Mouse (Mus musculus) forebrain, embryonic 14.5 days (tissue): ENCODE measurements around the gene Col23a1. TPM values are rescaled to one million over a fixed set of nuclear protein-coding genes. Genes with fewer than 3 reads are reported as not detected.

Source experiments
- ATAC-seq: fragments of 200-750 bp; cut with Nextera tagmentation; 2 replicates; pipeline ENCODE4 v1.8.0; 2017; ENCODE audit warnings: mild to moderate bottlenecking, moderate library complexity
- DNase-seq: peaks from one replicate; pipeline ENCODE4 v3.0.0-alpha.2; 2015; ENCODE audit warnings: low spot score
- H3K27ac ChIP-seq: fragments of 300-500 bp; sonication (generic); 2 replicates; pipeline ENCODE4 v1.5.1; 2014; ENCODE audit warnings: low read depth, mild to moderate bottlenecking, control low read depth, low read length, moderate library complexity
- H3K27me3 ChIP-seq: fragments of 300-500 bp; sonication (generic); replicated peaks from 2 replicates; pipeline ENCODE4 v1.6.1; 2014; ENCODE audit warnings: low read length, control low read depth, mixed read lengths; ENCODE audit not compliant: control insufficient read depth, insufficient read depth
- H3K36me3 ChIP-seq: fragments of 300-500 bp; sonication (generic); 2 replicates; pipeline ENCODE4 v1.6.1; 2014; ENCODE audit warnings: low read length, control low read depth; ENCODE audit not compliant: control insufficient read depth, insufficient read depth
- H3K4me1 ChIP-seq: fragments of 300-500 bp; sonication (generic); 2 replicates; pipeline ENCODE4 v1.6.1; 2014; ENCODE audit warnings: antibody characterized with exemption, low read length, control low read depth; ENCODE audit not compliant: control insufficient read depth, insufficient read depth
- H3K4me2 ChIP-seq: fragments of 300-500 bp; sonication (generic); 2 replicates; pipeline ENCODE4 v1.6.1; 2014; ENCODE audit warnings: mild to moderate bottlenecking, control low read depth, low read length
- H3K4me3 ChIP-seq: fragments of 300-500 bp; sonication (generic); 2 replicates; pipeline ENCODE4 v1.5.1; 2014; ENCODE audit warnings: low read depth, low read length, control low read depth
- H3K9ac ChIP-seq: fragments of 300-500 bp; sonication (generic); 2 replicates; pipeline ENCODE4 v1.6.1; 2014; ENCODE audit warnings: mild to moderate bottlenecking, low read length, control low read depth, moderate library complexity
- H3K9me3 ChIP-seq: fragments of 300-500 bp; sonication (generic); replicated peaks from 2 replicates; pipeline ENCODE4 v1.6.1; 2016; ENCODE audit warnings: low read length, control low read depth, mixed read lengths; ENCODE audit not compliant: control insufficient read depth
- WGBS: fragments of 180-500 bp; shearing (Covaris S2); extraction: QIAGEN DNeasy Blood & Tissue Kit; methylation state at CpG from one replicate; pipeline ENCODE4 v1.1.7; 2014; 5-methylcytosine and 5-hydroxymethylcytosine counted together
- polyA plus RNA-seq: library from polyadenylated mRNA; unstranded; fragments of >200 nt; fragmentation: Nextera tagmentation; extraction: Ambion mirVana; gene quantifications from 2 replicates; pipeline ENCODE4 v1.2.1, GENCODE M21; 2014

Gene Col23a1
- polyA plus RNA-seq, 1 experiment from 2014 or later: 2.5 TPM

DNA sequence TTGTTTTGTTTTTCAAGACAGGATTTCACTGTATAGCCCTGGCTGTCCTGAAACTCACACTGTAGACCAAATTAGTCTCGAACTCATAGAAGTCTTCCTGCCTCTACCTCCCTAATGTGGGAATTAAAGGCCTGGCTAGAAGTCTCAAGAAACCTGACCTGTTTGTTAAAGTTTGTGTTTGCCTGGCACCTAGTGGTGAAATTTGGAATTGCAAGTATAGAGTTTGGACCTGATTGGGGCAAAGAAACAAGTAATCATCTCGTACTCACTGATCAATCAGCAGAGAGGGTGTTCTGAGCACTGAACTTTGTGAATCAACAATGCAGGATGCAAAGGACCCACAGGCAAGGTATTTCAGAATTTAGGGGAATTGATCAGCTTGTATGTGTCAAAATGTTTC lies 244.6 kb downstream of the Col23a1 start:
- no peak overlapping the region for H3K4me2 ChIP-seq
- ATAC-seq (no peak), DNase-seq (peak; percentile 77)
- H3K27me3 ChIP-seq: no peaks in the 10 kb centered on the region
- H3K4me1 ChIP-seq: no peaks in the 10 kb centered on the region
- H3K9me3 ChIP-seq: no peaks in the 10 kb centered on the region
- WGBS: 32% methylated on average over 2 of the region's 2 CpGs
- H3K36me3 ChIP-seq: no peaks in the 10 kb centered on the region
- no peak overlapping the region for H3K9ac ChIP-seq
- no peak overlapping the region for H3K27ac ChIP-seq
- no peak overlapping the region for H3K4me3 ChIP-seq

DNA sequence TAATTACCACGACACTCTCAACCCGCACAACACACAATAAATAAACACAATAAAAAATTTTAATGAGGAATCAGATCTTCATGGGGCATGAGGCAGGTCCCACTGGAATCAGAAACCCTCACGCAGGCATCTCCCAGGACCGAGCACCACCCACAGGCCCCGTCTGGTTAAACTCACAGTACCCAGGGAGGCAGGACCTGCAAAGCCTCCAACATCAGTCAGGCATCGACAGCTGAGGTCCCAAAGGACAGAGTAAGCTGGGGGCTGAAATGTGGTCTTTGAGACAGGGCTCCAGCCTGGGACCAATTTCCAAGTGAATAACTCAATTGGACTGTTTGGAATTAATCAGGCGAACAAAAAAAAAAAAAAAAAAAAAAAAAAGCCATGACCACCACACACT lies 248.7 kb downstream of the Col23a1 start:
- Histone ChIP-seq H3K36me3 (no peaks in the 10 kb centered on the region), H3K9ac (no peak overlapping the region), H3K27ac (no peak overlapping the region; the same call in 1 of the 2 replicates), H3K4me3 (no peak overlapping the region), H3K4me2 (no peak overlapping the region), H3K27me3 (no peaks in the 10 kb centered on the region), H3K4me1 (no peaks in the 10 kb centered on the region), H3K9me3 (no peaks in the 10 kb centered on the region)
- DNase-seq: peak; percentile 20
- WGBS: 27% methylated on average over 7 of the region's 7 CpGs
- ATAC-seq: no peak

DNA sequence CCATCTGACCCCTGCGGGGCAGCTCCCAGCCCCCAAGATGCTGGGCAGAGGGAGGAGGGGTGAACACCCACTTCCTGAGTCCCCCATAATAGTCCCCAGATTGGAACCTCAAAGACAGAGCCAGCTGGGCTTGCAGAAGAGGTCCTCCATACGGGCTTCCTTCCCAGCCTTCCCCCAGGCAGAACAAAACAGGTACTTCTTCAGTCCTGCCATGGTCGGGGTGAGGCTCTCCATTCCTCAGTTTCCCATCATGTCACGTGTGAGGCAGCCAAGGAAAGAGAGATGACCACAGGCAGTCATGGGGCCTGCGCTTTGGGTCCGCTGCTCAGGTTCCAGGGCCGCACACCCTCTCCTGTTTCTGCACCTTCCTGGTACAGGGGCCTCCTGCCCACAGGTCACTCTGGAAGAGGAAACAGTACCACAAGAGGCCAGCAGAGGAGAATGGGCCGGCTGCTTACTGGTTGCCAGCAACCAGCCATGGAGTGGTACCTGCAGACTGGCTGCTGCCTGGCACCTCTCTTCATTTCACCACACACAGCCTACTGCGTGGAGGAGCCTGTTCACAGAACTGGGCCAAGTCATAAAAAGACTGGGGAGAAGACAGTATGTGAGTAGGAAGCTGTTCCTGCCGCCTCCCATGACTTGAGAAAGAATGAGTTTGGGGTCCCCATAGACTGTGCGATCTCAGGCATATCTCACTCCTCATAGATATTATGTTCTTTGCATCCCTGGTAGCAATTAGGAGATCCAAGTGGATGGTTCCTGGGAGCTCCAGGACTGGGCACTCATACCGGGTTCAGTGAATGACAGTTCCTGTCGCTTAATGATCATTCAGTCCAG lies 249.4 kb downstream of the Col23a1 start:
- Histone ChIP-seq H3K4me2 (no peak overlapping the region), H3K9ac (no peak overlapping the region), H3K27me3 (no peaks in the 10 kb centered on the region), H3K4me1 (no peaks in the 10 kb centered on the region), H3K36me3 (no peaks in the 10 kb centered on the region), H3K27ac (no peak overlapping the region), H3K4me3 (no peak overlapping the region), H3K9me3 (no peaks in the 10 kb centered on the region)
- 56% methylated on average over 13 of the region's 13 CpGs for WGBS
- DNase-seq: no peak
- ATAC-seq: peak; percentile 35

GRCm38 (mm10) chr11:51539759-51540282 lies 250.1 kb downstream of the Col23a1 start:
- ATAC-seq: peak; percentile 87
- no peaks in the 10 kb centered on the region for H3K4me1 ChIP-seq
- WGBS: 11% methylated on average over 10 of the region's 10 CpGs

DNA sequence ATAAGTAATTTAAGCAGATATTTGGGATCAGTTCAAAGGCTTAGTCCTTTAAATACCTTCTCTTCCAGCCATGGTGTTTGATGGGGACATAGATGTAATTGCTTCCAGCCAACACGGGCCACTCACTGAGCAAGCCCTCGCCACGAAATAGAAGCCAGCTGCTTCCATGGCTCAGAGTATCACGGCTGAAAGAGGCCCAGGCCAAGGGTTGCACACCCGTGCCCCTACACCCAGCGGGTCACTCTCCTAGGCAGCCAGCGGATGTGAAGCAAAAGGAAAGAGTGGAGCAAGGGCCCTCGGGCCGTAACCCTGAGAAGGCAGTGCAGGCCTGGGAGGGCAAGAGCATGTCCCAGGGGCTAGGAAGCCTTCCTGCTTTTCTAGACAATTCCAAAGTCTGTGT lies 252.7 kb downstream of the Col23a1 start:
- Histone ChIP-seq H3K9ac (no peak overlapping the region), H3K4me2 (no peak overlapping the region), H3K4me3 (no peak overlapping the region), H3K4me1 (no peaks in the 10 kb centered on the region), H3K27ac (no peak overlapping the region), H3K9me3 (no peaks in the 10 kb centered on the region), H3K36me3 (no peaks in the 10 kb centered on the region), H3K27me3 (no peaks in the 10 kb centered on the region)
- ATAC-seq (no peak), DNase-seq (no peak)
- 65% methylated on average over 9 of the region's 9 CpGs for WGBS

More at GRCm38 (mm10) chr11:51539759-51540282, 250.1 kb downstream of the Col23a1 start:
- H3K27me3 ChIP-seq: no peaks in the 10 kb centered on the region
- H3K9ac ChIP-seq: no peak overlapping the region
- no peaks in the 10 kb centered on the region for H3K36me3 ChIP-seq
- peak; percentile 96 for DNase-seq
- H3K4me3 ChIP-seq: no peak overlapping the region
- H3K9me3 ChIP-seq: no peaks in the 10 kb centered on the region
- H3K27ac ChIP-seq: no peak overlapping the region
- no peak overlapping the region for H3K4me2 ChIP-seq

GRCm38 (mm10) chr11:51543487-51544050 lies 253.8 kb downstream of the Col23a1 start:
- no peak overlapping the region for H3K27ac ChIP-seq
- H3K27me3 ChIP-seq: no peaks in the 10 kb centered on the region
- H3K9me3 ChIP-seq: no peaks in the 10 kb centered on the region
- H3K9ac ChIP-seq: no peak overlapping the region
- H3K4me2 ChIP-seq: no peak overlapping the region
- 15% methylated on average over 7 of the region's 7 CpGs for WGBS
- H3K4me1 ChIP-seq: no peaks in the 10 kb centered on the region
- H3K36me3 ChIP-seq: no peaks in the 10 kb centered on the region
- ATAC-seq (no peak), DNase-seq (no peak)
- no peak overlapping the region for H3K4me3 ChIP-seq

DNA sequence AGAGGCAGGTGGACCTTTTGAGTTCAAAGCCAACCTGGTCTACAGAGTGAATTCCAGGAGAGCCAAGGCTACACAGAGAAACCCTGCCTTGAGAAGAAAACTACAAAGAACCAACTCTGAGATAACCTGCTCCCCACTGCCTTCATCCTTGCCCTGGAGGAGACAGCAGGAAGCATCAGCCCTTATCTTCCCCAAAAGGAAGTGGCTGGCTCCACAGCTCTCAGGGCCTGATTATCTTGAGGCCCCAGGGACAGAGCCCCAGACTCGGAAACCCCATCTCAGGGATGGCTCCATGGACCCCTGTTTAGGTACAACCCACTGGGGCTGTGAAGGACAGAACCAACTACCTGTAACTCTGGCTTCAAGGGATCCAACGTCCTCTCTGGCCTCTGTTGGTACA lies 254.7 kb downstream of the Col23a1 start:
- DNase-seq: no peak

DNA sequence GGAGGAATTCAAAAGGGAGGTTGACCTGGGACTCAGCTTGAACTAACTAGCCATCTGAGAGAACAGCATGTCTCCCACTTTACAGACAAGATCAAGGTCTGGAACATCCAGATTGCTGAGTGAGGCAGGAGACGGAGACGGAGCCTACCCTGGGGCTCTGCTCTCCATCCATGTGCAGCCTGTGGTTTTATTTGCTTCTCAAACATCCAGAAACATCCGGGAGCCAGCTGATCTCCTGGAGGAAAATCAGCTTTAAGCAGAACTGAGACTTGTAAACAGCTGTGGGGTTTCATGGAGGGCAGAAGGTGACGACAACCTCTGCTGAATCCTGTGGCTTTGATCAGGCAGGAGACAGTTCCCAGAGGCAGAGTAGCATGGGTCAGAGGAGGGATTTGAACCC lies 256.1 kb downstream of the Col23a1 start:
- no peak for DNase-seq
- Histone ChIP-seq H3K27ac (no peak overlapping the region), H3K9ac (no peak overlapping the region), H3K9me3 (no peaks in the 10 kb centered on the region), H3K4me3 (no peak overlapping the region), H3K27me3 (no peaks in the 10 kb centered on the region), H3K36me3 (no peaks in the 10 kb centered on the region), H3K4me2 (no peak overlapping the region), H3K4me1 (no peaks in the 10 kb centered on the region)
- ATAC-seq: no peak
- WGBS: 84% methylated on average over 4 of the region's 4 CpGs

More for the DNA sequence above, 254.7 kb downstream of the Col23a1 start:
- Histone ChIP-seq H3K4me3 (no peak overlapping the region), H3K27me3 (no peaks in the 10 kb centered on the region), H3K27ac (no peak overlapping the region), H3K36me3 (no peaks in the 10 kb centered on the region), H3K9me3 (no peaks in the 10 kb centered on the region), H3K4me1 (no peaks in the 10 kb centered on the region), H3K4me2 (no peak overlapping the region), H3K9ac (no peak overlapping the region)
- no peak for ATAC-seq
- WGBS: 54% methylated on average over 2 of the region's 2 CpGs

DNA sequence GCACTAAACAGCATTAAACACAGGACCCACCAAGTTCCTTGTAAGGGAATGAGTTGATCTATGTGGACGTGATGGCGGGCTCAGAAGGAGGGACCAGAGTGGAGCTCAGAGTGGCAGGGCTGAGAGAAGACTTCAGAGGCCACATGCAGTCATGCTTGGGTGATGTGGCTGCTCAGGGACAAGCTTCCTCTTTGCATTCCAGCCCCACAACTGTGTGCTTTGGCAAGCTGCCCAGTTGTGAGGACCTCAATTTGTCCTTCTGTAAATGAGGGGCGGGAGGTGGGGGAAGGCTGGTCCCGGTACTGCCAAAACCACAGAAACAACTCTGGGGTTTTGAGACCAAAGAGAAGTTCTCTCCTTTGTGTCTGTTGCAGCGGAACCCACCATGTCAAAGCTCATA lies 261.5 kb downstream of the Col23a1 start:
- ATAC-seq: no peak
- H3K27me3 ChIP-seq: no peaks in the 10 kb centered on the region
- peak; percentile 38 for DNase-seq
- no peak overlapping the region for H3K4me2 ChIP-seq
- no peak overlapping the region for H3K9ac ChIP-seq
- no peaks in the 10 kb centered on the region for H3K4me1 ChIP-seq
- 58% methylated on average over 5 of the region's 5 CpGs for WGBS
- H3K9me3 ChIP-seq: no peaks in the 10 kb centered on the region
- no peaks in the 10 kb centered on the region for H3K36me3 ChIP-seq
- H3K27ac ChIP-seq: no peak overlapping the region
- no peak overlapping the region for H3K4me3 ChIP-seq
